Mouse (Mus musculus) hindbrain, embryonic 14.5 days (tissue): Measurements from ENCODE around the gene Zc3h12d. TPM values are rescaled to one million over a fixed set of nuclear protein-coding genes. Genes with fewer than 3 reads are reported as not detected.

Source experiments
- ATAC-seq: fragments of 200-750 bp; cut with Nextera tagmentation; 2 replicates; pipeline ENCODE4 v1.8.0; 2017; ENCODE audit warnings: moderate number of reproducible peaks, mild to moderate bottlenecking, moderate TSS enrichment, moderate library complexity; ENCODE audit not compliant: low FRiP score
- DNase-seq: peaks from one replicate; pipeline ENCODE4 v3.0.0-alpha.2; 2015; ENCODE audit warnings: low spot score
- H3K27ac ChIP-seq: fragments of 300-500 bp; sonication (generic); 2 replicates; pipeline ENCODE4 v1.5.1; 2014; ENCODE audit warnings: mild to moderate bottlenecking, moderate library complexity
- H3K27me3 ChIP-seq: fragments of 300-500 bp; sonication (generic); 2 replicates; pipeline ENCODE4 v1.6.1; 2014; ENCODE audit warnings: mild to moderate bottlenecking, low read length, mixed read lengths; ENCODE audit not compliant: control insufficient read depth, insufficient read depth
- H3K36me3 ChIP-seq: fragments of 300-500 bp; sonication (generic); replicated peaks from 2 replicates; pipeline ENCODE4 v1.6.1; 2014; ENCODE audit not compliant: control insufficient read depth, insufficient read depth
- H3K4me1 ChIP-seq: fragments of 300-500 bp; sonication (generic); replicated peaks from 2 replicates; pipeline ENCODE4 v1.6.1; 2014; ENCODE audit warnings: antibody characterized with exemption, low read length, mixed read lengths; ENCODE audit not compliant: control insufficient read depth, insufficient read depth
- H3K4me2 ChIP-seq: fragments of 300-500 bp; sonication (generic); replicated peaks from 2 replicates; pipeline ENCODE4 v1.6.1; 2014; ENCODE audit warnings: mild to moderate bottlenecking, moderate library complexity
- H3K4me3 ChIP-seq: fragments of 300-500 bp; sonication (generic); replicated peaks from 2 replicates; pipeline ENCODE4 v1.5.1; 2014; ENCODE audit warnings: mild to moderate bottlenecking, low read length
- H3K9ac ChIP-seq: fragments of 300-500 bp; sonication (generic); 2 replicates; pipeline ENCODE4 v1.6.1; 2014
- H3K9me3 ChIP-seq: fragments of 300-500 bp; sonication (generic); 2 replicates; pipeline ENCODE4 v1.6.1; 2016; ENCODE audit warnings: low read length; ENCODE audit not compliant: control insufficient read depth
- WGBS: fragments of 180-500 bp; shearing (Covaris S2); extraction: QIAGEN DNeasy Blood & Tissue Kit; methylation state at CpG from one replicate; pipeline ENCODE4 v1.1.7; 2014; 5-methylcytosine and 5-hydroxymethylcytosine counted together
- polyA plus RNA-seq: library from polyadenylated mRNA; unstranded; fragments of >200 nt; fragmentation: Nextera tagmentation; extraction: Ambion mirVana; gene quantifications from 2 replicates; pipeline ENCODE4 v1.2.1, GENCODE M21; 2014

Gene Zc3h12d
- polyA plus RNA-seq, 1 experiment from 2014 or later, result 0.25 TPM

DNA sequence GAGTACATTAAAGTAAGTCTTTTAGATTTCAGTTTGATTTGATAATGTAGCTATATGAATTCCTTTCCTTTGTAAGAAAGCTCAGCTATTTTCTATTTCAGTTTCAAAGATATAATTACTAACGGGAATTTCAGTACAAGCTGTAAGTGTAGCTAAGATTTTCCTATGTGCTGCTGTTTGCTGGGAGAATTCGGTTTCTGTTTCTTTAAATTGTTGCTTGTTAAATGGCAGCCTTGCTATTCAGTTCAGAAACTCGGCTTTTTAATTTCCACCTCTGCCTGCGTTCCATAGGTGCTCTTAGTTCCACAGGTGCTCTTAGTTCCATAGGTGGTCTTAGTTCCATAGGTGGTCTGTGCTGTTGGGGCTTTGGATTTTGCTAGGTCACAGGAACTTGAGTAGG is 13.1 kb upstream of the Zc3h12d start:
- Histone ChIP-seq H3K36me3 (peaks cover 74% of the 10 kb centered on the region), H3K4me1 (no peaks in the 10 kb centered on the region), H3K4me3 (no peak overlapping the region), H3K27me3 (no peaks in the 10 kb centered on the region), H3K9ac (no peak overlapping the region), H3K27ac (no peak overlapping the region), H3K4me2 (no peak overlapping the region), H3K9me3 (no peaks in the 10 kb centered on the region)
- DNase-seq (no peak), ATAC-seq (no peak)
- 96% methylated on average over 4 of the region's 4 CpGs for WGBS

DNA sequence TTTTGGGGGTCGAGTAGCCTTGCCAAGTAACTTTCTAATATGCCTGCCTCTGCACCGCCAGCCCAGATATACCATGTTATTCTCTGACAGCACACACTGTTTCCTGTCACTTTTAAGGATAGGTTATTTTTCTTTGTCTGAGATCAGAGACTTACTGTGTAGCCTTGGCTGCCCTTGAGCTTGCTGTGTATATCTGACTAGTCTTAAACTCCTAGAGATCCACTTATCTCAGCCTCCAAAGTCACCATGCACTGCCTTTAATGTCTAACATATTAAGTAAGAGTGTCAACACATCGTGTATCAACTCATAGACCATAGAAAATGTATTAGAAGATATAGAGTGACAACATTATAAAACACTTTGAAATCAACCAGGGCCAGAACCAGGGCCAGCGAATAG is 12.7 kb upstream of the Zc3h12d start:
- Histone ChIP-seq H3K27ac (no peak overlapping the region), H3K9me3 (no peaks in the 10 kb centered on the region), H3K27me3 (no peaks in the 10 kb centered on the region), H3K36me3 (peaks cover 69% of the 10 kb centered on the region), H3K4me2 (no peak overlapping the region), H3K4me3 (no peak overlapping the region), H3K9ac (no peak overlapping the region), H3K4me1 (no peaks in the 10 kb centered on the region)
- DNase-seq (no peak), ATAC-seq (no peak)
- 94% methylated on average over 4 of the region's 4 CpGs for WGBS

DNA sequence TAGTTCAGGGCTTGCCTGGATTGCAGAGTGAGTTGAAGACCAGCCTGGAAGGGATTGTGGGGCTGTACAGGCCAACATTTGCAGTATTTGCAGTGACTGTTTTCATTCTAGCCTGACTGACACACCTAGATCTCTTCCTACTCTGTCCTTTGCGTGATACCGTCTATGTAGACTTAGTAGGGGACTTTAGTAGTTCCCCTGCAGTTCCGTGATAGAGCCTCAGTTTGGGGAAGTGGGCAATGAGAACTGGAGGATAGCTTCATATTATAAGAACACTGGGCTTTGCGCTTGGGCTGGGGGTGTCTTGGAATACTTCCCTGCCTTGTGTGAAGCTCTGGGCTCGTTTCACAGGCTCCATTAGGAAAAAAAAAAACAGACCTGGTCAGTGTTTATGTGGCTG is 12.1 kb upstream of the Zc3h12d start:
- no peak for ATAC-seq
- 94% methylated on average over 5 of the region's 5 CpGs for WGBS

DNA sequence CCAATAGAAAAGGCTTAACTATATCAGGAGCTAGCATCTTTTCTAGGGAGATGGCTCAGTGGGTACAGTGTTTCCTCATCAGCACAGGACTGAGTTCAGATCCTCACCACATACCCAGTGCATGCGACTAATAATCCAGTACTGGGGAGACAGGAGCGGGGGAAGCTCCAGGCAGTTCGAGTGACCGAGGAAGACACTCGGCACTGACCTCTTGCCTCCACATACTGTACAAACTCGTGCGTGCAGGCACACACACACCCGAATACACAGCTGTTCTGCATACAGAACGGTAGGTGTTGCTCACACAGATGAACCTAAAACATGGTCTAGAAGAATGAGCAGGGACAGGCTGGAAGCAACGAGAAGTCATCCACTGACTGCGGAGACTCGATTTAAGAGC is 10.3 kb upstream of the Zc3h12d start:
- WGBS, result 97% methylated on average over 12 of the region's 12 CpGs

More for the DNA sequence above, 12.1 kb upstream of the Zc3h12d start:
- Histone ChIP-seq H3K4me1 (no peaks in the 10 kb centered on the region), H3K27me3 (no peaks in the 10 kb centered on the region), H3K4me2 (no peak overlapping the region), H3K4me3 (no peak overlapping the region), H3K9me3 (no peaks in the 10 kb centered on the region), H3K36me3 (peaks cover 66% of the 10 kb centered on the region), H3K27ac (no peak overlapping the region), H3K9ac (no peak overlapping the region)
- DNase-seq, result no peak

DNA sequence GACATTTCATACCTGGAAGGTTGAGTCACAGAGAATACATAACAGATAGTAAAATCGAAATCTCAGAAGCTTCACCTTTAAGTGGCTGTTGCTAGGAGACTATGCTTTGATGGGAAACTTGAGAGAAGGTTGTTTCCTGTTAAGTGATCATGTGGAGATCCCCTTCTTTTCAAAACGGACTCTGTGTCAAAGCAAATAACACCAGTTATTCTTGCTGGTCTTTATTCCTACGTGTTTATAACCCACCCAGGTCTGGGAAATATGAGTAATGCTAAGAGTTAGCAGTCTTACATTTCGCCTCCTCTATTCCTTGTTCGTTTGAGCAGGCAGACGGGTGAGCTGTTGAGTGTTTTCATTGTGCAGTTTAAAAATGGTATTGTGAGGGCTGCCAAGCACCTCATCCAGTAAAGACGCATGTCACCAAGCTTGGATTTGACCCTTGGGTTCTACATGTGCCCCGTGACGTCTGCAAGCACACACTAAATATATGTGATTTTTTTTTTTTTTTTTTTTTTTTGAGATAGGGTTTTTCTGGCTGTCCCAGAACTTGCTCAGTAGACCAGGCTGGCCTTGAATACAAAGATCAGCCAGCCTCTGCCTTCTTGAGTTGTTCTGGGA is 7.5 kb upstream of the Zc3h12d start:
- no peak overlapping the region for H3K27ac ChIP-seq
- H3K9ac ChIP-seq, result no peak overlapping the region
- H3K9me3 ChIP-seq, result no peaks in the 10 kb centered on the region
- no peak for DNase-seq
- peaks cover 29% of the 10 kb centered on the region for H3K36me3 ChIP-seq
- no peak overlapping the region for H3K4me3 ChIP-seq
- ATAC-seq, result no peak
- no peaks in the 10 kb centered on the region for H3K4me1 ChIP-seq
- H3K27me3 ChIP-seq, result no peaks in the 10 kb centered on the region
- no peak overlapping the region for H3K4me2 ChIP-seq
- 90% methylated on average over 9 of the region's 9 CpGs for WGBS

More for the DNA sequence above, 10.3 kb upstream of the Zc3h12d start:
- Histone ChIP-seq H3K9ac (no peak overlapping the region), H3K27ac (no peak overlapping the region), H3K4me2 (no peak overlapping the region), H3K9me3 (no peaks in the 10 kb centered on the region), H3K4me1 (no peaks in the 10 kb centered on the region), H3K36me3 (peaks cover 48% of the 10 kb centered on the region), H3K27me3 (no peaks in the 10 kb centered on the region), H3K4me3 (no peak overlapping the region)
- DNase-seq, result no peak
- ATAC-seq, result no peak

DNA sequence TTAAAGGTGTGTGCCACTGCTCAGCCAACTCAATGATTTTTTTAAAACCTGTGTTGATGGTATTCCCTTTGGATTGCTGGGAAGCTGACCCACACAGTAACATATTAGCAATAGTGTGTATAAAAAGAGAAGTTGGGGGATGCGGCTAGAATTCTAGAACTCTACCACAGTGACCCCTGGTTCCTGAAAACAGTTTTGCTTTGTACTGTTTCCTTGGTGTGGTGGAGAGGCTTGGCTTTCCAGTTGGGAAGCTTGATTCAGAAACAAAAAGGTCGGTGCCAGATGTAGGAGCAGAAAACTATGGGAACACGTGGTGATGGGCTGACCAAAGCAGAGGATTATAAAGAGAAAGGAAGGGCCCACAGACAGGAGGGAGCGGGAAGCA is 7.0 kb upstream of the Zc3h12d start:
- Histone ChIP-seq H3K36me3 (peaks cover 29% of the 10 kb centered on the region), H3K4me3 (no peak overlapping the region), H3K27ac (no peak overlapping the region), H3K27me3 (no peaks in the 10 kb centered on the region), H3K9ac (no peak overlapping the region), H3K4me2 (no peak overlapping the region), H3K9me3 (no peaks in the 10 kb centered on the region), H3K4me1 (no peaks in the 10 kb centered on the region)
- DNase-seq (no peak), ATAC-seq (no peak)
- WGBS, result 93% methylated on average over 4 of the region's 4 CpGs

DNA sequence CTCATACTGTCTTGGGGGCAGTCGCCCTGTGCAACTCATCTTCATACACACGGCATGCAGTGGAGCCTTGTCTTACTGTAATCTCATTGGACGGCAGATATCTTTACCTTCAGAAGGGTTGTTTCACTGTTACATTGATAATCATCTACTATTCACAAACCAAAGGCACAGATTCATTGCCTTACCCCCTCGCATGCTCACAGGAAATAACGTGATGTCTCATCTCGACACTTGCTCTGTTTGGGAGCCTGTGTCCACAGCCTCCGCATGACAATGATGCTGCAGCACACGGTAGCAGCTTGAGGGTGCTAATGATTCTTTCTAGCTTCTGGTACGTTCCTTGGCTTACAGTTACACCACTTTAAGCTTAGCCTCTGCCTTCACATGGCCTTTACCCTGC is 6.2 kb upstream of the Zc3h12d start:
- no peak overlapping the region for H3K27ac ChIP-seq
- peaks cover 20% of the 10 kb centered on the region for H3K36me3 ChIP-seq
- no peak overlapping the region for H3K4me2 ChIP-seq
- H3K4me3 ChIP-seq, result no peak overlapping the region
- no peaks in the 10 kb centered on the region for H3K9me3 ChIP-seq
- WGBS, result 94% methylated on average over 9 of the region's 9 CpGs
- no peaks in the 10 kb centered on the region for H3K4me1 ChIP-seq
- H3K27me3 ChIP-seq, result no peaks in the 10 kb centered on the region
- DNase-seq (no peak), ATAC-seq (no peak)
- no peak overlapping the region for H3K9ac ChIP-seq

DNA sequence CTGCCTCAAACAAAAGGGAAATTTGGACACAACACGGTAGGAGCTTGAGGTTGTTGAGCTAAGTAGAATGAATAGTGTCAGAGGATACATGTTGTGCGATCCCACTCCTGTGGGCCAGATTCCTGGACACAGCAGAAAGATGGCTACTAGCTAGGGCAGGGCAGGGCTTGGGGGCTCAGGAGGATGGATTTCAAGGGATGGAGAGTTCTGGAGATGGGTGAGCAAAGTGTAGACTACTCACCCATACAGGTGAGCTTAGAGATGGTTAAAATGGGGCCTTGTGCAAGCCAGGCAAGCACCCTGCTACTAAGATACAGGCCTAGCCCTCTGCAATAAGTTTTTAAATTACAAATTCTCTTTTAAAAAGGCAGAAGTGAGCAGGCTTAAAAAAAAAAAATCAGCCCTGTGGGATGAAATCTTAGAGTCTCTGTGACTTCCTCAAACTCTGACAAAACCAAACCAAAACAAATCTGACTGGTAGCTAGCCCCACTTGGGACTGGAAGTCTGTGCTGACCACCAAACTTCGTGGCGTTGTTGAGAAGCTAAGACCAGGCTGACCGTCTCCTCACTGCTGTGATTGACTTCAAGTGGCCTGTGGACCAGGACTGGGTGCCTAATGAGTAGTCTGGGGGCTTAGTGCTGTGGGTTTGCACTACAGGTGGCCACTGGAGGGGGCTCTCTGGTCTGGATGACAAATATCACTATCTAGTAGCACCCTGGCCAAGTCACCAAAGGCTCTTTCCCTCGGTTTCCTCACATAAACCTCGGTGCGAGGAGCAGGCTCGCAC is 1.3 kb downstream of the Zc3h12d start:
- Histone ChIP-seq H3K9me3 (no peaks in the 10 kb centered on the region), H3K4me2 (no peak overlapping the region), H3K4me1 (no peaks in the 10 kb centered on the region; the same call in 1 of the 2 replicates), H3K27ac (no peak overlapping the region), H3K27me3 (no peaks in the 10 kb centered on the region), H3K4me3 (no peak overlapping the region), H3K36me3 (no peaks in the 10 kb centered on the region), H3K9ac (no peak overlapping the region)
- DNase-seq (no peak), ATAC-seq (no peak)
- 86% methylated on average over 9 of the region's 9 CpGs for WGBS

DNA sequence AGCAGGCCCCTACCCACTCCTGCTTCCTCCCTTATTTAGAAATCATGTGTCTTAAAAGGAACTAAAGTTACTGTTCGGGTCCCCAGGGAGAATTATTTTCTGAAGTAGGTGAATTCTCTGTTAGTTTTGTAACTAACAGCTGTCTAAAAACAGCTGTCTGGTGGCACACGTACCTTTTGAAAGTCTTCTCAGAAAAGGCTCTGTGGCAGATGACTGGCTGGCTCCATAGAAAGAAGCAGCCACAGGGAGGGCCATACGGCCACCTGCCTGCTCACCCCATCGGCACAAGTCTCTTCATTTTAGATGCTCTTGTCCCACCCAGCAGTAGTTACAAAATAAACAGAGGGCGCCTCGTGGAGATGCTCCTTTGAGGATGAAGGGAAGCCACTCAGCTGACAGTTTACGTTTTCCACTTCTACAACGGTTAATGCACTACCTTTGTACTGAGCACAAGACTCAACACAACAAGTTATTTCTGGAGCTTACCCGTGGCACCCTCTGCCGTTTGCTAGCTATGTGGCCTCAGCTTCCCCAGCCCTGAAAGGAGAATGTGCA is 2.5 kb downstream of the Zc3h12d start:
- no peaks in the 10 kb centered on the region; the same call in 1 of the 2 replicates for H3K4me1 ChIP-seq
- H3K27ac ChIP-seq, result no peak overlapping the region
- H3K4me3 ChIP-seq, result no peak overlapping the region
- H3K9me3 ChIP-seq, result no peaks in the 10 kb centered on the region
- H3K4me2 ChIP-seq, result no peak overlapping the region
- H3K9ac ChIP-seq, result no peak overlapping the region
- H3K36me3 ChIP-seq, result no peaks in the 10 kb centered on the region
- DNase-seq, result no peak
- no peak for ATAC-seq
- 78% methylated on average over 10 of the region's 10 CpGs for WGBS
- no peaks in the 10 kb centered on the region for H3K27me3 ChIP-seq
